Mouse (Mus musculus): ENCODE data around the gene Rbm20.

The Rbm20 gene

GRCm38 (mm10) chr19:53671432-53671831 is 5.7 kb upstream of the Rbm20 start:
- DNase-seq, result no peak

GRCm38 (mm10) chr19:53674131-53674925 is 2.8 kb upstream of the Rbm20 start:
- peak in 1 of 2 experiments; percentile 23 for DNase-seq

GRCm38 (mm10) chr19:53676228-53676627 is 878 bp upstream of the Rbm20 start:
- DNase-seq, result peak in 1 of 2 experiments; percentile 29

GRCm38 (mm10) chr19:53679194-53679593 is 2.1 kb downstream of the Rbm20 start:
- DNase-seq, result no peak

GRCm38 (mm10) chr19:53679981-53680380 is 2.9 kb downstream of the Rbm20 start:
- DNase-seq, result no peak

- no peak for DNase-seq
Observed at GRCm38 (mm10) chr19:53682427-53682826, 5.3 kb downstream of the Rbm20 start.

- no peak for DNase-seq
Observed at GRCm38 (mm10) chr19:53687592-53687991, 10.5 kb downstream of the Rbm20 start.

- no peak for DNase-seq
Observed at GRCm38 (mm10) chr19:53690816-53691215, 13.7 kb downstream of the Rbm20 start.

GRCm38 (mm10) chr19:53694020-53694419 is 16.9 kb downstream of the Rbm20 start:
- no peak for DNase-seq

GRCm38 (mm10) chr19:53696079-53696478 is 19.0 kb downstream of the Rbm20 start:
- DNase-seq, result no peak

- DNase-seq, result no peak
Observed at GRCm38 (mm10) chr19:53696655-53697054, 19.5 kb downstream of the Rbm20 start.

- peak; percentile 35 to 44 for DNase-seq
Observed at GRCm38 (mm10) chr19:53697376-53698126, 20.4 kb downstream of the Rbm20 start.

- DNase-seq, result no peak
Observed at GRCm38 (mm10) chr19:53699671-53700070, 22.6 kb downstream of the Rbm20 start.

- no peak for DNase-seq
Observed at GRCm38 (mm10) chr19:53701434-53701833, 24.3 kb downstream of the Rbm20 start.

- peak; percentile 73 to 83 for DNase-seq
Observed at GRCm38 (mm10) chr19:53704895-53705823, 28.1 kb downstream of the Rbm20 start.

- peak in 1 of 2 experiments; percentile 4 for DNase-seq
Observed at GRCm38 (mm10) chr19:53708401-53708800, 31.3 kb downstream of the Rbm20 start.

GRCm38 (mm10) chr19:53710861-53711260 is 33.8 kb downstream of the Rbm20 start:
- no peak for DNase-seq

- no peak for DNase-seq
Observed at GRCm38 (mm10) chr19:53711261-53711890, 34.3 kb downstream of the Rbm20 start.

GRCm38 (mm10) chr19:53712297-53713025 is 35.4 kb downstream of the Rbm20 start:
- no peak for DNase-seq

GRCm38 (mm10) chr19:53713364-53713763 is 36.3 kb downstream of the Rbm20 start:
- no peak for DNase-seq

- DNase-seq, result no peak
Observed at GRCm38 (mm10) chr19:53716469-53716868, 39.4 kb downstream of the Rbm20 start.

- DNase-seq, result no peak
Observed at GRCm38 (mm10) chr19:53717364-53717763, 40.3 kb downstream of the Rbm20 start.

Measured in cerebellum, postnatal 25 days (tissue).